Mouse (Mus musculus) intestine, postnatal 0 days (tissue): Measurements from ENCODE around the gene Cnnm3. TPM values are rescaled to one million over a fixed set of nuclear protein-coding genes. Genes with fewer than 3 reads are reported as not detected.
"Not testable (repeated sequence)": the region's sequence is repeated elsewhere in the genome, so short reads cannot be mapped to it uniquely, and the experiment has no call there.

Experiments
- ATAC-seq: fragments of 200-750 bp; cut with Nextera tagmentation; 2 replicates; pipeline ENCODE4 v1.8.0; 2017; ENCODE audit warnings: mild to moderate bottlenecking, moderate TSS enrichment, moderate library complexity
- H3K27ac ChIP-seq: fragments of 300-500 bp; sonication (generic); 2 replicates; pipeline ENCODE4 v1.5.1; 2014; ENCODE audit warnings: mild to moderate bottlenecking, low read depth, low read length, moderate library complexity
- H3K27me3 ChIP-seq: fragments of 300-500 bp; sonication (generic); replicated peaks from 2 replicates; pipeline ENCODE4 v1.6.1; 2014; ENCODE audit warnings: low read length, mixed read lengths; ENCODE audit not compliant: control insufficient read depth, insufficient read depth
- H3K36me3 ChIP-seq: fragments of 300-500 bp; sonication (generic); 2 replicates; pipeline ENCODE4 v1.6.1; 2014; ENCODE audit warnings: mild to moderate bottlenecking, moderate library complexity; ENCODE audit not compliant: control insufficient read depth, insufficient read depth
- H3K4me1 ChIP-seq: fragments of 300-500 bp; sonication (generic); replicated peaks from 2 replicates; pipeline ENCODE4 v1.6.1; 2014; ENCODE audit warnings: antibody characterized with exemption, low read length, mixed read lengths; ENCODE audit not compliant: control insufficient read depth, insufficient read depth
- H3K4me2 ChIP-seq: fragments of 300-500 bp; sonication (generic); replicated peaks from 2 replicates; pipeline ENCODE4 v1.6.1; 2014; ENCODE audit warnings: low read depth, mild to moderate bottlenecking, moderate library complexity
- H3K4me3 ChIP-seq: fragments of 300-500 bp; sonication (generic); 2 replicates; pipeline ENCODE4 v1.5.1; 2014; ENCODE audit warnings: low read depth, low read length
- H3K9ac ChIP-seq: fragments of 300-500 bp; sonication (generic); 2 replicates; pipeline ENCODE4 v1.6.1; 2014; ENCODE audit warnings: mild to moderate bottlenecking, low read depth, low read length
- H3K9me3 ChIP-seq: fragments of 300-500 bp; sonication (generic); 2 replicates; pipeline ENCODE4 v1.6.1; 2016; ENCODE audit warnings: mixed run types; ENCODE audit not compliant: control insufficient read depth
- CTCF ChIP-seq: sonication (generic); IDR thresholded peaks from 2 replicates; pipeline ENCODE4 v1.5.1; 2016; ENCODE audit warnings: low read depth, mild to moderate bottlenecking, control low read depth, antibody characterized with exemption, moderate library complexity
- WGBS: fragments of 180-500 bp; shearing (Covaris S2); extraction: QIAGEN DNeasy Blood & Tissue Kit; methylation state at CpG from one replicate; pipeline ENCODE4 v1.1.7; 2014; 5-methylcytosine and 5-hydroxymethylcytosine counted together
- polyA plus RNA-seq: library from polyadenylated mRNA; unstranded; fragments of >200 nt; fragmentation: Nextera tagmentation; extraction: Ambion mirVana; gene quantifications from 2 replicates; pipeline ENCODE4 v1.2.1, GENCODE M21; 2015

Cnnm3 gene
- polyA plus RNA-seq, 1 experiment from 2014 or later: 2.5 TPM

- H3K27me3 ChIP-seq: no peaks in the 10 kb centered on the region
- no peak overlapping the region for H3K27ac ChIP-seq
- peaks cover 17% of the 10 kb centered on the region for H3K36me3 ChIP-seq
- no peak for TF ChIP-seq CTCF
- H3K4me2 ChIP-seq: no peak overlapping the region
- H3K9me3 ChIP-seq: no peaks in the 10 kb centered on the region
- no peak overlapping the region for H3K4me3 ChIP-seq
- H3K4me1 ChIP-seq: no peaks in the 10 kb centered on the region; the same call in 1 of the 2 replicates
- WGBS: 90% methylated on average over 7 of the region's 7 CpGs
- no peak for ATAC-seq
- no peak overlapping the region for H3K9ac ChIP-seq
Measured at GRCm38 (mm10) chr1:36530962-36531361, 19.3 kb downstream of the Cnnm3 start.

- no peak for ATAC-seq
- Histone ChIP-seq H3K4me2 (no peak overlapping the region), H3K36me3 (peaks cover 18% of the 10 kb centered on the region), H3K27me3 (no peaks in the 10 kb centered on the region), H3K4me1 (no peaks in the 10 kb centered on the region; the same call in 1 of the 2 replicates), H3K4me3 (no peak overlapping the region), H3K9ac (no peak overlapping the region), H3K9me3 (no peaks in the 10 kb centered on the region), H3K27ac (no peak overlapping the region)
- TF ChIP-seq CTCF: no peak
- WGBS: 89% methylated on average over 12 of the region's 12 CpGs
Measured at GRCm38 (mm10) chr1:36531461-36531860, 19.8 kb downstream of the Cnnm3 start.

- no peak for ATAC-seq
- Histone ChIP-seq H3K4me1 (no peaks in the 10 kb centered on the region; the same call in 1 of the 2 replicates), H3K4me3 (no peak overlapping the region), H3K9me3 (no peaks in the 10 kb centered on the region), H3K4me2 (no peak overlapping the region), H3K36me3 (peaks cover 15% of the 10 kb centered on the region), H3K9ac (no peak overlapping the region), H3K27me3 (no peaks in the 10 kb centered on the region), H3K27ac (no peak overlapping the region)
- WGBS: 79% methylated on average over 6 of the region's 6 CpGs
- TF ChIP-seq CTCF: no peak
Measured at GRCm38 (mm10) chr1:36533546-36533945, 21.9 kb downstream of the Cnnm3 start.

- Histone ChIP-seq H3K4me3 (no peak overlapping the region), H3K4me2 (0 out of 2 replicates have a peak overlapping the region, but pooled peaks have one; percentile 27), H3K27me3 (no peaks in the 10 kb centered on the region), H3K9ac (no peak overlapping the region), H3K27ac (no peak overlapping the region), H3K36me3 (peaks cover 24% of the 10 kb centered on the region), H3K4me1 (no peaks in the 10 kb centered on the region; the same call in 1 of the 2 replicates), H3K9me3 (no peaks in the 10 kb centered on the region)
- ATAC-seq: peak; percentile 54
- 48% methylated on average over 6 of the region's 6 CpGs for WGBS
- peak; percentile 53 for TF ChIP-seq CTCF
Measured at GRCm38 (mm10) chr1:36534595-36535058, 23.0 kb downstream of the Cnnm3 start.

GRCm38 (mm10) chr1:36535477-36536396 is 24.1 kb downstream of the Cnnm3 start:
- Histone ChIP-seq H3K36me3 (peaks cover 33% of the 10 kb centered on the region), H3K4me1 (no peaks in the 10 kb centered on the region; the same call in 1 of the 2 replicates), H3K27ac (no peak overlapping the region), H3K4me3 (no peak overlapping the region), H3K27me3 (no peaks in the 10 kb centered on the region), H3K9me3 (no peaks in the 10 kb centered on the region), H3K9ac (no peak overlapping the region), H3K4me2 (no peak overlapping the region)
- TF ChIP-seq CTCF: no peak
- WGBS: 83% methylated on average over 11 of the region's 11 CpGs
- no peak for ATAC-seq

DNA sequence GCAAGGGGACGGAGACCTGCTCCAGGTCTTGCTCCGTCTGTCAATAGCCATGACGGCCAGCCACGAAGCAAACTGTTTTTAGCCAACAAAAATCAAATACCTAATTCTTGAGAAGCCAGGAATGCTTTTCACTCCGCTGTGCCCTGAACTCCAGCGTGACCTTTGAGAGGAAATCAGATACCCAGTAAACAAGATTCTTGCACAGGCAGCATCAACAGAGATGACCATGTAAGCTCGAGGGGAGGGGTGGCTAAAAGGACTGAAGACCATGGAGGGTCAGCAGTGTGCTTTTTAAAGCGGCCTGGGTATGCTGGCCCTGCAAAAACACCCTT is 24.7 kb downstream of the Cnnm3 start:
- no peak overlapping the region; the same call in 1 of the 2 replicates for H3K27ac ChIP-seq
- no peak for ATAC-seq
- H3K4me3 ChIP-seq: no peak overlapping the region
- no peaks in the 10 kb centered on the region for H3K9me3 ChIP-seq
- H3K9ac ChIP-seq: no peak overlapping the region
- no peaks in the 10 kb centered on the region for H3K27me3 ChIP-seq
- TF ChIP-seq CTCF: no peak
- 69% methylated on average over 8 of the region's 8 CpGs for WGBS
- no peak overlapping the region for H3K4me2 ChIP-seq
- no peaks in the 10 kb centered on the region; the same call in 1 of the 2 replicates for H3K4me1 ChIP-seq
- peaks cover 34% of the 10 kb centered on the region for H3K36me3 ChIP-seq

- WGBS: 92% methylated on average over 9 of the region's 9 CpGs
- peaks cover 35% of the 10 kb centered on the region for H3K36me3 ChIP-seq
- H3K27me3 ChIP-seq, H3K27ac ChIP-seq, H3K4me3 ChIP-seq, H3K9me3 ChIP-seq, H3K9ac ChIP-seq, H3K4me2 ChIP-seq, ATAC-seq, H3K4me1 ChIP-seq: not testable (repeated sequence)
Measured at GRCm38 (mm10) chr1:36536783-36537182, 25.1 kb downstream of the Cnnm3 start, which contains the start of gene Ankrd23. Ankrd23 (minus strand) TSS chr1:36536883.
